Mouse (Mus musculus) lung, adult 2 months (tissue): Measurements from ENCODE around the gene Gba.
"Not testable (repeated sequence)": the region's sequence is repeated elsewhere in the genome, so short reads cannot be mapped to it uniquely, and the experiment has no call there.

Experiments used
- CTCF ChIP-seq: fragments of 200-500 bp; IDR thresholded peaks from 2 replicates; pipeline ENCODE4 v1.5.1; 2011; ENCODE audit warnings: mild to moderate bottlenecking, low read length, control low read depth; ENCODE audit not compliant: insufficient read depth
- POLR2A ChIP-seq: fragments of 200-500 bp; IDR thresholded peaks from 2 replicates; pipeline ENCODE4 v1.6.1; 2011; ENCODE audit warnings: low read depth, mild to moderate bottlenecking, control low read depth, low read length, borderline replicate concordance; ENCODE audit errors: extremely low read depth

DNA sequence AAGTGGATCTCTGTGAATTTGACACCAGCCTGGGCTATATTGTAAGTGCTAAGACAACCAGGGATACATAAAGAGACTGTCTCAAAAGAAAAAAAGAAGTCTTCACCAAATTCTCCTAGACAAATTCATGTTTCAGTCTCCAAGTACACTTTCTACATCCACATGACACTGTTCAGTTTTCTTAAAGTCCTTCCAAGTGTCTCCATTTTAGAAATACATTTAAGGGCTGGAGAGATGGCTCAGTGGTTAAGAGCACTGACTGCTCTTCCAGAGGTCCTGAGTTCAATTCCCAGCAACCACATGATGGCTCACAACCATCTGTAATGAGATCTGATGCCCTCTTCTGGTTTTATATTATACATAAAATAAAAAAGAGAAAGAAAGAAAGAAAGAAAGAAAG, 41.5 kb upstream of the Gba start:
- not testable (repeated sequence) for TF ChIP-seq CTCF, POLR2A
